Mouse (Mus musculus): ENCODE measurements around the gene Fam169b. TPM values are rescaled to one million over a fixed set of nuclear protein-coding genes. Genes with fewer than 3 reads are reported as not detected.

Fam169b gene
- total and polyA plus RNA-seq, 3 experiments, result 0.16 to 0.61 TPM; not detected in 1

GRCm38 (mm10) chr7:68338680-68339079, 65.0 kb downstream of the Fam169b start:
- 86% methylated on average over 6 of the region's 6 CpGs for WGBS
- TF ChIP-seq CTCF (IDR thresholded peaks at IDR 0.05), result no peak
- no peak for TF ChIP-seq POLR2A (IDR thresholded peaks at IDR 0.05; ENCODE audit: insufficient read depth, low read depth, low read length)
- TF ChIP-seq EP300 (IDR thresholded peaks at IDR 0.05; ENCODE audit: insufficient read depth, low read depth, low read length), result no peak

GRCm38 (mm10) chr7:68344561-68344960, 70.9 kb downstream of the Fam169b start:
- Histone ChIP-seq H3K27me3 (ENCODE audit: control insufficient read depth, insufficient read depth, low read length) (no peaks in the 10 kb centered on the region), H3K79me2 (replicated peaks; ENCODE audit: control insufficient read depth, insufficient read depth, low read length) (no peaks in the 10 kb centered on the region), H3K4me3 (no peak overlapping the region), H3K36me3 (ENCODE audit: control insufficient read depth, insufficient read depth, low read length) (no peaks in the 10 kb centered on the region), H3K27ac (no peak overlapping the region), H3K9ac (ENCODE audit: low read depth, low read length) (no peak overlapping the region), H3K4me1 (ENCODE audit: control insufficient read depth, insufficient read depth, low read length) (no peaks in the 10 kb centered on the region)
- WGBS, result 39% methylated on average over 5 of the region's 5 CpGs
- DNase-seq, result no peak
- intact Hi-C loops (cut with DNase I), result no loop called here
- no peak for TF ChIP-seq CTCF (IDR thresholded peaks at IDR 0.05)
- no peak for TF ChIP-seq POLR2A (IDR thresholded peaks at IDR 0.05; ENCODE audit: insufficient read depth, low read depth, low read length)
- TF ChIP-seq EP300 (IDR thresholded peaks at IDR 0.05; ENCODE audit: insufficient read depth, low read depth, low read length), result no peak

More at GRCm38 (mm10) chr7:68338680-68339079, 65.0 kb downstream of the Fam169b start:
- H3K79me2 ChIP-seq (replicated peaks; ENCODE audit: control insufficient read depth, insufficient read depth, low read length), result no peaks in the 10 kb centered on the region
- no peak for DNase-seq
- no peak overlapping the region for H3K9ac ChIP-seq (ENCODE audit: low read depth, low read length)
- H3K4me1 ChIP-seq (ENCODE audit: control insufficient read depth, insufficient read depth, low read length), result no peaks in the 10 kb centered on the region
- no peaks in the 10 kb centered on the region for H3K36me3 ChIP-seq (ENCODE audit: control insufficient read depth, insufficient read depth, low read length)
- H3K27me3 ChIP-seq (ENCODE audit: control insufficient read depth, insufficient read depth, low read length), result no peaks in the 10 kb centered on the region
- H3K27ac ChIP-seq, result no peak overlapping the region
- intact Hi-C loops (cut with DNase I), result no loop called here
- no peak overlapping the region for H3K4me3 ChIP-seq

GRCm38 (mm10) chr7:68345963-68346362, 72.3 kb downstream of the Fam169b start:
- H3K27me3 ChIP-seq (ENCODE audit: control insufficient read depth, insufficient read depth, low read length), result no peaks in the 10 kb centered on the region
- H3K4me3 ChIP-seq, result no peak overlapping the region
- no peaks in the 10 kb centered on the region for H3K36me3 ChIP-seq (ENCODE audit: control insufficient read depth, insufficient read depth, low read length)
- no peak overlapping the region for H3K9ac ChIP-seq (ENCODE audit: low read depth, low read length)
- no peak for DNase-seq
- no peak for TF ChIP-seq EP300 (IDR thresholded peaks at IDR 0.05; ENCODE audit: insufficient read depth, low read depth, low read length)
- WGBS, result 91% methylated on average over 10 of the region's 10 CpGs
- no peaks in the 10 kb centered on the region for H3K4me1 ChIP-seq (ENCODE audit: control insufficient read depth, insufficient read depth, low read length)
- intact Hi-C loops (cut with DNase I), result no loop called here
- H3K27ac ChIP-seq, result no peak overlapping the region
- H3K79me2 ChIP-seq (replicated peaks; ENCODE audit: control insufficient read depth, insufficient read depth, low read length), result no peaks in the 10 kb centered on the region

- no peak for TF ChIP-seq CTCF (IDR thresholded peaks at IDR 0.05)
- no peak for TF ChIP-seq POLR2A (IDR thresholded peaks at IDR 0.05; ENCODE audit: insufficient read depth, low read depth, low read length)
- TF ChIP-seq EP300 (IDR thresholded peaks at IDR 0.05; ENCODE audit: insufficient read depth, low read depth, low read length), result no peak
- no peak for DNase-seq
Observed at GRCm38 (mm10) chr7:68355325-68356076, 81.9 kb downstream of the Fam169b start.

GRCm38 (mm10) chr7:68357407-68357806, 83.8 kb downstream of the Fam169b start:
- intact Hi-C loops (cut with DNase I), result loop anchor here (1.0 kb wide), 1 partner anchor 569 kb away; no protein-coding TSS in a partner anchor
- H3K27me3 ChIP-seq (ENCODE audit: control insufficient read depth, insufficient read depth, low read length), result peaks cover 2% of the 10 kb centered on the region; the same call in 1 of the 2 replicates
- TF ChIP-seq CTCF (IDR thresholded peaks at IDR 0.05) (no peak; the same call in 1 of the 2 replicates), POLR2A (IDR thresholded peaks at IDR 0.05; ENCODE audit: insufficient read depth, low read depth, low read length) (no peak)
- no peaks in the 10 kb centered on the region for H3K4me1 ChIP-seq (ENCODE audit: control insufficient read depth, insufficient read depth, low read length)
- no peak overlapping the region for H3K9ac ChIP-seq (ENCODE audit: low read depth, low read length)
- no peaks in the 10 kb centered on the region for H3K79me2 ChIP-seq (replicated peaks; ENCODE audit: control insufficient read depth, insufficient read depth, low read length)
- peak; percentile 29 to 42 for DNase-seq
- no peaks in the 10 kb centered on the region for H3K36me3 ChIP-seq (ENCODE audit: control insufficient read depth, insufficient read depth, low read length)
- no peak overlapping the region for H3K4me3 ChIP-seq
- no peak overlapping the region for H3K27ac ChIP-seq
- WGBS, result 19% methylated on average over 7 of the region's 7 CpGs

More at GRCm38 (mm10) chr7:68355325-68356076, 81.9 kb downstream of the Fam169b start:
- Histone ChIP-seq H3K36me3 (ENCODE audit: control insufficient read depth, insufficient read depth, low read length) (no peaks in the 10 kb centered on the region), H3K4me3 (no peak overlapping the region), H3K4me1 (ENCODE audit: control insufficient read depth, insufficient read depth, low read length) (no peaks in the 10 kb centered on the region), H3K27ac (no peak overlapping the region), H3K79me2 (replicated peaks; ENCODE audit: control insufficient read depth, insufficient read depth, low read length) (no peaks in the 10 kb centered on the region), H3K27me3 (ENCODE audit: control insufficient read depth, insufficient read depth, low read length) (peaks cover 2% of the 10 kb centered on the region; the same call in 1 of the 2 replicates), H3K9ac (ENCODE audit: low read depth, low read length) (no peak overlapping the region)
- intact Hi-C loops (cut with DNase I), result no loop called here
- WGBS, result 72% methylated on average over 11 of the region's 11 CpGs

GRCm38 (mm10) chr7:68362609-68363008, 89.0 kb downstream of the Fam169b start:
- H3K27ac ChIP-seq, result no peak overlapping the region
- no peaks in the 10 kb centered on the region for H3K79me2 ChIP-seq (replicated peaks; ENCODE audit: control insufficient read depth, insufficient read depth, low read length)
- DNase-seq, result no peak
- no peak overlapping the region for H3K9ac ChIP-seq (ENCODE audit: low read depth, low read length)
- no peak overlapping the region for H3K4me3 ChIP-seq
- H3K27me3 ChIP-seq (ENCODE audit: control insufficient read depth, insufficient read depth, low read length), result peaks cover 2% of the 10 kb centered on the region; the same call in 1 of the 2 replicates
- H3K36me3 ChIP-seq (ENCODE audit: control insufficient read depth, insufficient read depth, low read length), result no peaks in the 10 kb centered on the region
- TF ChIP-seq POLR2A (IDR thresholded peaks at IDR 0.05; ENCODE audit: insufficient read depth, low read depth, low read length) (no peak), CTCF (IDR thresholded peaks at IDR 0.05) (no peak), EP300 (IDR thresholded peaks at IDR 0.05; ENCODE audit: insufficient read depth, low read depth, low read length) (no peak)
- H3K4me1 ChIP-seq (ENCODE audit: control insufficient read depth, insufficient read depth, low read length), result no peaks in the 10 kb centered on the region
- 76% methylated on average over 7 of the region's 7 CpGs for WGBS
- intact Hi-C loops (cut with DNase I), result no loop called here

Measured in heart, adult 2 months (tissue).